Mouse (Mus musculus): Measurements from ENCODE around the gene Ctnnd2.

DNA sequence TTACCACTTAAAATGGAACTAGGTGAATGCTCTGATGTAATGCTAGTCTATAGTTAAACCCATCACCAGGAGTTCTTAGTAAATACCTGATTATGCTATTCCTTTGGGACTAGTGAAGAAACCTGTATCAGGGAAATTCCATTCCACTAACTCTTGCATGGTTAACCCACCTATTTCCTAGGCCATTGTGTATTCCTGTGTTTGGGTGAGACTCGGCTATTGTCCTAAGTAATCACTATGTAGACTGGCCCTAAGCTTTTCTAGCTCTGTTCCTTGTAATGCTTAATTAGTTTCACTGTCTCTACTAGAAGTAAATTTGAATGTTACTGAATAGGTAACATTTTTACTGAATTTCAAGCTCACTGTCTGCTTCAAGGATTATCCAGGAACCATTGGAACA, 14.4 kb upstream of the Ctnnd2 start:
- TF ChIP-seq MAX (IDR thresholded peaks at IDR 0.05; ENCODE audit: low read depth) (no peak), POLR2A (IDR thresholded peaks at IDR 0.05; ENCODE audit: insufficient read length, low read depth) (no peak)
